Mouse (Mus musculus): Measurements from ENCODE around the gene Tnfrsf13b. TPM values are rescaled to one million over a fixed set of nuclear protein-coding genes. Genes with fewer than 3 reads are reported as not detected.

Gene Tnfrsf13b
- polyA plus RNA-seq, 1 experiment from 2014 or later = 1.0 TPM

DNA sequence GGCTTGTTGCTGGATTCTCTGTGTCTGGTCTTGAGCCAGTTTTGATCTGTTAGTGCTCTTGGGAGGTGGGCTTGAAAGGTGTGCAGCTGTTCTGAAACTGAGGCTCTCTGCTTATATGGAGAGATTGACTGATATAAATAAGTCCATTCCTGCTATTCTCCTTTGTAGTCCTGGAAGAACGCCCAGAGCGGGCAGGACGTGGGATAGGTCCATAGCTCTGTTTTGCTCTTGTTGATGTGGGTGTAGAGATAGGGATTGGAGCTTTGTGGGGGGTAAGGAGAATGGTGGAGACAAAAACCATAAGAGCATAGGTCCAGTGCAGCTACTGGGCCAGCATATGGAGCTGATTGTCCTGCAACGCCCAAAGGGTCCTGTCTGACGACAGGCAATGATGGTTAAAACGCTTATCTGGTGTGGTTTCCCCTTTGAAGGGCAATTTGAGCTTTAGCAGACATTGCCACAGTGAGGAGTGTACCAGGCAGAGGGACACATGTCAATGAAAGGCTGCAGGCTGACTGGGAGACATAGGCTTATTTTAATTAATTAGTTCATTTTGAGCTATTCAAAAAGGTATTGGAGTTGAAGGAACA is 16.5 kb downstream of the Tnfrsf13b start:
- ATAC-seq (replicated peaks; ENCODE audit: low FRiP score) = no peak
- H3K4me1 ChIP-seq (replicated peaks; ENCODE audit: control insufficient read depth, insufficient read depth, low read length) = peaks cover 5% of the 10 kb centered on the region; the same call in 1 of the 2 replicates
- peaks cover 2% of the 10 kb centered on the region; the same call in 1 of the 2 replicates for H3K27me3 ChIP-seq (ENCODE audit: control insufficient read depth, insufficient read depth, low read length)
- H3K4me3 ChIP-seq (ENCODE audit: low read depth, low read length) = no peak overlapping the region
- no peaks in the 10 kb centered on the region for H3K36me3 ChIP-seq (ENCODE audit: control insufficient read depth, insufficient read depth, low read length)
- H3K27ac ChIP-seq (ENCODE audit: low read depth, low read length) = no peak overlapping the region
- DNase-seq (ENCODE audit: low spot score) = no peak
- WGBS = 82% methylated on average over 6 of the region's 6 CpGs
- H3K9ac ChIP-seq (ENCODE audit: low read length) = no peak overlapping the region
- no peak overlapping the region for H3K4me2 ChIP-seq (ENCODE audit: low read depth, low read length, severe bottlenecking)
- H3K9me3 ChIP-seq (ENCODE audit: control insufficient read depth, low read length) = no peaks in the 10 kb centered on the region

DNA sequence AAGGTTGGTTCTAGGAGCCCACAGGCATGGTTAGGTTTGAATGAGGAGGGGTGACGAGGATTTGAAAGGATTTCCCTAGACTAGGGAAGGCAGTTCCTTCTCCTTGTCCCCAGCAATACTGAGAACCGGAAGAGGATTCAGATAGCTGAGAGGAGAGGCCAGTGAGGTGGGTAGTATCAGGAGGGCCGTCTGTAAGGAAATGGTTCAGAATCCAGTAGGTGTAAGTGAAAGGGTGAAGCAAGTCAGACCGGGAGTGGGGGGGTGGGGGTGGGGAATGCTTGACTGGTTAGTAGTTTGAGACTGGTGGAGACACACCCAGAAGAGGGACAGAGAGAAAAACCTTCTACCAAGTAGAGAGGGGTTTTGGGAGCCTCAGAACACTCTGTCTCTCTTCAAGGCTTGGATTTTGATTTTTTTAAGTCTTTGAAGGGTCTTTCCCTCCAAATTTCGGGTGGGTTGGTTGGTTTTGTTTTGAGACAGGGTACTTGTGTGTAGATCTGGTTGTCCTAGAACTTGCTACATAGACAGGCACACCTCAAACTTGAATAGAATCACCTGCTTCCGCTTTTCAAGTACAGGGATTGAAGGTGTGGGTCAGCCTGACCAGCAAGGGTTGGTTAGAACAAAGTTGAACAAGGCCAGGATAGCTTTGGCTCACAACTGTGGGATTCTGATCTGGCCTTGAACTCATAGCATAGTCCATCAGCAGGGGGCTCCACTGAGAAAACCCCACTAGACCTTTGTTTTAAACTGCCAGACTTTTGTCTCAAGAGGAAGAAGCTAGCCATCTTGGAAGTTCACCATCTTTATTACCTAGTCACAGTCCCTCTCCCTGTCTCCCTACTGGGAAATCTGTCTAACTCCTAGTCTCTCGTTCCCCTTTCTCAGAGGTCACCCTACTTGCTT is 17.3 kb downstream of the Tnfrsf13b start:
- H3K36me3 ChIP-seq (ENCODE audit: control insufficient read depth, insufficient read depth, low read length) = no peaks in the 10 kb centered on the region
- H3K9me3 ChIP-seq (ENCODE audit: control insufficient read depth, low read length) = no peaks in the 10 kb centered on the region
- peaks cover 2% of the 10 kb centered on the region; the same call in 1 of the 2 replicates for H3K27me3 ChIP-seq (ENCODE audit: control insufficient read depth, insufficient read depth, low read length)
- DNase-seq (ENCODE audit: low spot score) = no peak
- no peak overlapping the region for H3K4me3 ChIP-seq (ENCODE audit: low read depth, low read length)
- H3K4me1 ChIP-seq (replicated peaks; ENCODE audit: control insufficient read depth, insufficient read depth, low read length) = peaks cover 5% of the 10 kb centered on the region; the same call in 1 of the 2 replicates
- no peak overlapping the region for H3K4me2 ChIP-seq (ENCODE audit: low read depth, low read length, severe bottlenecking)
- H3K27ac ChIP-seq (ENCODE audit: low read depth, low read length) = no peak overlapping the region
- no peak overlapping the region for H3K9ac ChIP-seq (ENCODE audit: low read length)
- 76% methylated on average over 7 of the region's 7 CpGs for WGBS
- ATAC-seq (replicated peaks; ENCODE audit: low FRiP score) = no peak

DNA sequence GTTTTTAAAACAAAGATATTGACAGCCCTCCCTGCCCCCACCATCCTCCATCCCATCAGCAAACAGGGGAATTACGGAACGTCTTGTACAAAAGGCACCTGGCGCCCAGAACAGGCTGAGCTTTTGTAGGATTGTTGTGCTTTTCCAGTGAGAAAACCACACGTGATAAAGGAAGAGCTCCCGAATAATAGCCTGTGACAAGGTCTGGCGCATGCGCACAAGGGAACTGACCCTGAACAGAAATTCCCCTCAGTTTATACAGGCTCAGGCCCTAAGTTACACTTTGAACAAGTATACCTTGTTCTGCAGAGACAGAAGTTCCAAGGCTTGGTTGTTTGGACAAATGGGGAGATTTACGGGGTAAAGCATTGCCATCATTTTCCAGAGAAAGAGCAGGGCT is 19.0 kb downstream of the Tnfrsf13b start:
- H3K4me3 ChIP-seq (ENCODE audit: low read depth, low read length) = no peak overlapping the region
- 69% methylated on average over 8 of the region's 8 CpGs for WGBS
- H3K27ac ChIP-seq (ENCODE audit: low read depth, low read length) = no peak overlapping the region
- DNase-seq (ENCODE audit: low spot score) (no peak), ATAC-seq (replicated peaks; ENCODE audit: low FRiP score) (no peak)
- H3K9ac ChIP-seq (ENCODE audit: low read length) = no peak overlapping the region
- H3K4me1 ChIP-seq (replicated peaks; ENCODE audit: control insufficient read depth, insufficient read depth, low read length) = peaks cover 5% of the 10 kb centered on the region; the same call in 1 of the 2 replicates
- peaks cover 2% of the 10 kb centered on the region; the same call in 1 of the 2 replicates for H3K27me3 ChIP-seq (ENCODE audit: control insufficient read depth, insufficient read depth, low read length)
- no peaks in the 10 kb centered on the region for H3K9me3 ChIP-seq (ENCODE audit: control insufficient read depth, low read length)
- H3K4me2 ChIP-seq (ENCODE audit: low read depth, low read length, severe bottlenecking) = no peak overlapping the region
- no peaks in the 10 kb centered on the region for H3K36me3 ChIP-seq (ENCODE audit: control insufficient read depth, insufficient read depth, low read length)

DNA sequence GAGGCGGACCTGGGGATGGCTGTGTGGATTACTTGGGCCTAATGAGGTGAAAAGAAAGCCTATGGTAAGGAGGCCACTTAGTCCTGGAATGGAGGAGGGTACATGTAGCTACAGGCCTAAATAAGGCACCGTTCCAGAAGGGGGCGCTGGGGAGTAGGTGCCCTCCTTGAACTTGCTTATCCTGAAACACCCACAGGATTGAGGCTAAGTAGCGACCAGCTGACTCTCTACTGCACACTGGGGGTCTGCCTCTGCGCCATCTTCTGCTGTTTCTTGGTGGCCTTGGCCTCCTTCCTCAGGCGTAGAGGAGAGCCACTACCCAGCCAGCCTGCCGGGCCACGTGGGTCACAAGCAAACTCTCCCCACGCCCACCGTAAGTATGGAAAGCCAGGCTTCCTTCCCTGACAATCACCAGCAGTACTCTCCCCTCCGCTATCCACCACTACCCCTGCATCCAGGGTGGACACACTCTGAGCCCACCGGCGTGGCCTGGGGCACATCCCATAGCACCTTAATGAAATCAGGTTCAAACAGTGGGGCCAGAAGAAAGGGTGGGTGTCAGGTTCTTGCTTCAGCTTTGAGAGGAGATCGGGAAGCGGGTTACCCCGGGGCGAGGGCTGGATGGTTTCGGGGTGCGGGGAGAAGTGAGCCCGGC is 20.2 kb downstream of the Tnfrsf13b start:
- 14% methylated on average over 20 of the region's 20 CpGs for WGBS
- H3K4me1 ChIP-seq (replicated peaks; ENCODE audit: control insufficient read depth, insufficient read depth, low read length) = peaks cover 5% of the 10 kb centered on the region; the same call in 1 of the 2 replicates
- no peak overlapping the region for H3K27ac ChIP-seq (ENCODE audit: low read depth, low read length)
- DNase-seq (ENCODE audit: low spot score) (peak; percentile 82), ATAC-seq (replicated peaks; ENCODE audit: low FRiP score) (no peak)
- H3K36me3 ChIP-seq (ENCODE audit: control insufficient read depth, insufficient read depth, low read length) = no peaks in the 10 kb centered on the region; the same call in 1 of the 2 replicates
- peak overlapping the region; percentile 57 for H3K9ac ChIP-seq (ENCODE audit: low read length)
- H3K9me3 ChIP-seq (ENCODE audit: control insufficient read depth, low read length) = no peaks in the 10 kb centered on the region
- H3K4me3 ChIP-seq (ENCODE audit: low read depth, low read length) = peak overlapping the region; percentile 33
- peaks cover 2% of the 10 kb centered on the region; the same call in 1 of the 2 replicates for H3K27me3 ChIP-seq (ENCODE audit: control insufficient read depth, insufficient read depth, low read length)
- peak overlapping the region; percentile 73 for H3K4me2 ChIP-seq (ENCODE audit: low read depth, low read length, severe bottlenecking)

DNA sequence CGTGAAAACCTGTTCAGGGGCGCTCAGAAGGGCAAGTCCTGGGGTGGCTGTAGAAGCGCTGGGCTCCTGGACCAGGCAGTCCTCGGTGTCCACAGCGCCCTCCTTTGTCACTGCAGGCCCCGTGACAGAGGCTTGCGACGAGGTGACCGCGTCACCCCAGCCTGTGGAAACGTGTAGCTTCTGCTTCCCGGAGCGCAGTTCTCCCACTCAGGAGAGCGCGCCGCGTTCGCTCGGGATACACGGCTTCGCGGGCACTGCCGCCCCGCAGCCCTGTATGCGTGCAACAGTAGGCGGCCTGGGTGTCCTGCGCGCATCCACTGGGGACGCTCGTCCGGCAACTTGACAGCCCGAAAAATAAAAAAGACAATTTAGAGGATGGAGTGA is 20.7 kb downstream of the Tnfrsf13b start:
- peak overlapping the region; percentile 73 for H3K4me2 ChIP-seq (ENCODE audit: low read depth, low read length, severe bottlenecking)
- no peaks in the 10 kb centered on the region for H3K9me3 ChIP-seq (ENCODE audit: control insufficient read depth, low read length)
- DNase-seq (ENCODE audit: low spot score) (peak; percentile 78), ATAC-seq (replicated peaks; ENCODE audit: low FRiP score) (no peak)
- peak overlapping the region; percentile 33 for H3K4me3 ChIP-seq (ENCODE audit: low read depth, low read length)
- H3K27ac ChIP-seq (ENCODE audit: low read depth, low read length) = no peak overlapping the region
- H3K27me3 ChIP-seq (ENCODE audit: control insufficient read depth, insufficient read depth, low read length) = peaks cover 2% of the 10 kb centered on the region; the same call in 1 of the 2 replicates
- H3K9ac ChIP-seq (ENCODE audit: low read length) = peak overlapping the region; percentile 57
- 6% methylated on average over 32 of the region's 32 CpGs for WGBS
- peaks cover 5% of the 10 kb centered on the region; the same call in 1 of the 2 replicates for H3K4me1 ChIP-seq (replicated peaks; ENCODE audit: control insufficient read depth, insufficient read depth, low read length)
- H3K36me3 ChIP-seq (ENCODE audit: control insufficient read depth, insufficient read depth, low read length) = peaks cover 1% of the 10 kb centered on the region; the same call in 1 of the 2 replicates

DNA sequence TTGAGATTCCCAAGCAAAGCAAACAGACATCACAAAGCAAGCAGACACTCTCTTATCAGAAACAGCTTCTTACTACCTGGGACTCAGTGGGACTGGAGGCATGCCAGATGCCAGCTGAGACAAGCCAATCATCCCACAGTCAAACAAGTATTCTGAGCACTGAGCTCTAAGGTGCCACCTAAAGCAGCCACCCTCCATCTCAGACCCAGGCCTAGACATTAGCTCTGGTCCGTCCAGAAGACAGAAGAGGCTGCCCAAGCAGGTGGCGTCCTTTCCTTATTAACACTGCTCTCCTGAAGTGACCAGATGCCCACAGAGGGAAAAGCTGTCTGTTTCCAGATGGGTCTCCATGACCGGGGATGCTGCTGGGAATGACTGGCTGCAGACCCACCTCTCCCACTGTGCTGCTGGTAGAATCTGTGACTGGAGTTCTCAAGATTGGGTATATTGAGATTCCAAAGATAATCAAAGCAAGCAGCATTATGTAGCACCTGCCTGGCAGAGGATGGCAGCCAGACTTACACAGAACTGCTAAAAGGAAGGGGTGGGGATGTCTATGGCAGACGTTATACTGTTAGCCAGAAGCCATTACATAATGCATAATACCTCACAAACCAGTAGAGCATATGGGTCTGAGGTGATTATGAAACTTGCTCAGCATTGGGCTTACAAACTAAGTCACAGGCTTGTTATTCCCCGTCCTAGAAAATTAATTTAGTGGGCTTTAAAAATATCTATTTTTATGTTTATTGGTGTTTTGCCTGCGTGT is 23.9 kb downstream of the Tnfrsf13b start:
- Histone ChIP-seq H3K36me3 (ENCODE audit: control insufficient read depth, insufficient read depth, low read length) (peaks cover 17% of the 10 kb centered on the region), H3K4me3 (ENCODE audit: low read depth, low read length) (no peak overlapping the region), H3K27ac (ENCODE audit: low read depth, low read length) (no peak overlapping the region), H3K4me2 (ENCODE audit: low read depth, low read length, severe bottlenecking) (no peak overlapping the region), H3K4me1 (replicated peaks; ENCODE audit: control insufficient read depth, insufficient read depth, low read length) (peaks cover 5% of the 10 kb centered on the region; the same call in 1 of the 2 replicates), H3K9me3 (ENCODE audit: control insufficient read depth, low read length) (no peaks in the 10 kb centered on the region), H3K27me3 (ENCODE audit: control insufficient read depth, insufficient read depth, low read length) (peaks cover 2% of the 10 kb centered on the region; the same call in 1 of the 2 replicates), H3K9ac (ENCODE audit: low read length) (no peak overlapping the region)
- no peak for ATAC-seq (replicated peaks; ENCODE audit: low FRiP score)
- 82% methylated on average over 6 of the region's 6 CpGs for WGBS
- DNase-seq (ENCODE audit: low spot score) = no peak

DNA sequence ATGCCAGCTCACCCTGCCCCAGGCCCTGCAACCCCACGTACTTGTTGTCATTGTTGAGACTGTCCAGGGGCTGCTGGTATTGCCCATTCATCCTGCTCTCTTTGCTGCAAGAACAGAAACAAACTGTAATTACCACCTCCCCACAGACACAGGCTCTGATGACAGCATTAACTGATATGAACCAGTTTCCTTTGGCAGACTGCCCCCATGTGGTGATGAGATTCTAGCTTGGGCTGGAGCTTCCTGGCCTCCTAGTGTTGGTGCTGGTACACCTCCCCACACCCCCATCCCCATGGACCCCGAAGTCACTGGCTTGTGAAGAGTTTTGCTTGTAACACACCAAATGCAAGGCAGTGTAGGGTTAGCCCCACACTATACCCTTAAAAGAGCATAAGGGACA is 29.2 kb downstream of the Tnfrsf13b start:
- Histone ChIP-seq H3K36me3 (ENCODE audit: control insufficient read depth, insufficient read depth, low read length) (peaks cover 44% of the 10 kb centered on the region), H3K4me3 (ENCODE audit: low read depth, low read length) (no peak overlapping the region), H3K9ac (ENCODE audit: low read length) (no peak overlapping the region), H3K27me3 (ENCODE audit: control insufficient read depth, insufficient read depth, low read length) (no peaks in the 10 kb centered on the region), H3K4me1 (replicated peaks; ENCODE audit: control insufficient read depth, insufficient read depth, low read length) (no peaks in the 10 kb centered on the region), H3K4me2 (ENCODE audit: low read depth, low read length, severe bottlenecking) (no peak overlapping the region), H3K27ac (ENCODE audit: low read depth, low read length) (no peak overlapping the region), H3K9me3 (ENCODE audit: control insufficient read depth, low read length) (no peaks in the 10 kb centered on the region)
- ATAC-seq (replicated peaks; ENCODE audit: low FRiP score) = no peak
- WGBS = 96% methylated on average over 2 of the region's 2 CpGs
- DNase-seq (ENCODE audit: low spot score) = no peak

DNA sequence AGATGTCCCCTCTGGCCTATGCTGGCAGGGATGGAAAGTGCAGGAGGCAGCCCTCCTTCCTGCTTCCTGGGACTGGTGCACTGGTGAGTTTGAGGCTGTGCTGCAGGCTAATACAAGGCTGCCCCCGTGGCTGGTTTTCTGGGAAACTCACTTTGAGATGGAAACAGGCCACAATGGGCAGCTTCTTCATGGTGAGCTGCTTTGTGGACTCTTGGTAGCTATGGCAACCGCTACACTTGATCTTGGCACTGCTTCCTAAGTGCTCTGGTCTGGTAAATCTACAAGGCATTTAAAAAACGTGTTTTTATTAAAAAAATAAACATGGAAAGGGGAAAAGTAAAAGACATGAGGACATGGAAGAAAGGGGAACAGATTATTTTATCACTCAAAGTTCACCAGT is 31.6 kb downstream of the Tnfrsf13b start:
- Histone ChIP-seq H3K9me3 (ENCODE audit: control insufficient read depth, low read length) (no peaks in the 10 kb centered on the region), H3K27ac (ENCODE audit: low read depth, low read length) (no peak overlapping the region), H3K27me3 (ENCODE audit: control insufficient read depth, insufficient read depth, low read length) (no peaks in the 10 kb centered on the region), H3K4me2 (ENCODE audit: low read depth, low read length, severe bottlenecking) (no peak overlapping the region), H3K9ac (ENCODE audit: low read length) (no peak overlapping the region), H3K4me3 (ENCODE audit: low read depth, low read length) (no peak overlapping the region), H3K4me1 (replicated peaks; ENCODE audit: control insufficient read depth, insufficient read depth, low read length) (no peaks in the 10 kb centered on the region), H3K36me3 (ENCODE audit: control insufficient read depth, insufficient read depth, low read length) (peaks cover 50% of the 10 kb centered on the region)
- no peak for ATAC-seq (replicated peaks; ENCODE audit: low FRiP score)
- no peak for DNase-seq (ENCODE audit: low spot score)
- WGBS = 67% methylated on average over 3 of the region's 3 CpGs

Data from forebrain, embryonic 11.5 days (tissue).